28 mouse cellular contexts compared by ENCODE assay signal in genomic region chr5:16113879-16114278, GRCm38 (mm10).
DNase-seq lines count a peak whose midpoint lies in the region; ATAC-seq and TF ChIP-seq lines count a peak whose summit lies in the region.
"Had no signal": no experiment of that assay in that cellular context is flagged by ENCODE, and none has a peak within 500 bp of the region (broad histone marks: within the 10 kb centered on the region; RNA-seq: fewer than 3 reads in every experiment).

No protein-coding gene starts in this region.

- 75% methylated on average over 1 of the region's 1 CpGs for WGBS in forebrain, embryonic 13.5 days
- 78% methylated on average over 1 of the region's 1 CpGs for WGBS in forebrain, embryonic 10.5 days
- WGBS in midbrain, embryonic 11.5 days, result 93% methylated on average over 1 of the region's 1 CpGs
- 74% methylated on average over 1 of the region's 1 CpGs for WGBS in midbrain, postnatal 0 days
- 55% methylated on average over 1 of the region's 1 CpGs for WGBS in forebrain, embryonic 16.5 days

- peak; percentile 77 for ATAC-seq in forebrain, embryonic 13.5 days
- ATAC-seq in frontal cortex, adult (ENCODE audit: low TSS enrichment), result peak; percentile 63
- ATAC-seq in midbrain, embryonic 11.5 days (ENCODE audit: low FRiP score), result no peak
- no peak for ATAC-seq in midbrain, postnatal 0 days (ENCODE audit: low FRiP score)
- peak; percentile 75 for ATAC-seq in forebrain, embryonic 16.5 days
- ATAC-seq in erythroid progenitor cell, adult 5-6 weeks (replicated peaks; ENCODE audit: low FRiP score, poor library complexity, severe bottlenecking), result no peak
- ATAC-seq: activated CD4-positive, CD25-positive, alpha-beta regulatory T cell, adult 4 months; hindbrain, postnatal 0 days; inflammation-experienced regulatory T-cells, adult 6 months; intestine, embryonic 16.5 days had no signal

- no peak for TF ChIP-seq CTCF in midbrain, postnatal 0 days (IDR thresholded peaks at IDR 0.05)

- H3K4me2 ChIP-seq in forebrain, embryonic 13.5 days, result no peak overlapping the region
- no peak overlapping the region for H3K4me2 ChIP-seq in midbrain, embryonic 11.5 days
- H3K4me2 ChIP-seq in midbrain, postnatal 0 days (ENCODE audit: low read depth, low read length, poor library complexity, severe bottlenecking), result no peak overlapping the region
- no peak overlapping the region for H3K4me2 ChIP-seq in forebrain, embryonic 16.5 days (ENCODE audit: low read length)
- H3K4me2 ChIP-seq: embryonic facial prominence, embryonic 12.5 days; embryonic facial prominence, embryonic 15.5 days; heart, embryonic 13.5 days; hindbrain, embryonic 14.5 days had no signal

- no peaks in the 10 kb centered on the region for H3K27me3 ChIP-seq in forebrain, embryonic 13.5 days
- H3K27me3 ChIP-seq in forebrain, embryonic 10.5 days (ENCODE audit: poor library complexity, severe bottlenecking), result no peaks in the 10 kb centered on the region
- H3K27me3 ChIP-seq in midbrain, embryonic 11.5 days (ENCODE audit: control insufficient read depth, insufficient read depth, low read length), result no peaks in the 10 kb centered on the region
- H3K27me3 ChIP-seq in midbrain, postnatal 0 days (ENCODE audit: insufficient read depth, low read length), result no peaks in the 10 kb centered on the region
- H3K27me3 ChIP-seq in forebrain, embryonic 16.5 days (replicated peaks; ENCODE audit: control insufficient read depth, insufficient read depth, low read length), result no peaks in the 10 kb centered on the region
- H3K27me3 ChIP-seq: embryonic facial prominence, embryonic 12.5 days; embryonic facial prominence, embryonic 15.5 days; heart, embryonic 13.5 days had no signal

- DNase-seq in forebrain, embryonic 10.5 days (ENCODE audit: extremely low spot score, low spot score), result no peak
- DNase-seq in frontal cortex, postnatal 36 days (ENCODE audit: low spot score in 2 of 2), result no peak
- peak; percentile 80 for DNase-seq in midbrain, embryonic 11.5 days (ENCODE audit: low spot score, missing footprints)
- DNase-seq in midbrain, postnatal 0 days (ENCODE audit: low spot score), result no peak
- DNase-seq: adrenal gland, adult 8-10 months; adrenal gland, postnatal 25 days; cerebellum, adult 11 months; cerebellum, adult 2 months; cerebellum, adult 9-11 months; cerebellum, postnatal 25 days; gastrocnemius, postnatal 10 days; gastrocnemius, postnatal 36 days; heart, adult 2 months; heart, postnatal 14 days; heart, postnatal 4 days had no signal

- H3K4me1 ChIP-seq in forebrain, embryonic 13.5 days, result peaks cover 19% of the 10 kb centered on the region
- peaks cover 10% of the 10 kb centered on the region for H3K4me1 ChIP-seq in forebrain, embryonic 10.5 days
- peaks cover 2% of the 10 kb centered on the region; the same call in 1 of the 2 replicates for H3K4me1 ChIP-seq in midbrain, embryonic 11.5 days (ENCODE audit: control insufficient read depth, insufficient read depth, low read length)
- H3K4me1 ChIP-seq in midbrain, postnatal 0 days (ENCODE audit: insufficient read depth, low read length), result no peaks in the 10 kb centered on the region
- peaks cover 15% of the 10 kb centered on the region for H3K4me1 ChIP-seq in forebrain, embryonic 16.5 days (replicated peaks; ENCODE audit: control insufficient read depth, insufficient read depth, low read length)
- H3K4me1 ChIP-seq: embryonic facial prominence, embryonic 12.5 days; embryonic facial prominence, embryonic 15.5 days; heart, embryonic 10.5 days; heart, embryonic 13.5 days had no signal

- no peak overlapping the region for H3K9ac ChIP-seq in forebrain, embryonic 13.5 days
- H3K9ac ChIP-seq in midbrain, embryonic 11.5 days (ENCODE audit: low read length), result no peak overlapping the region
- no peak overlapping the region for H3K9ac ChIP-seq in midbrain, postnatal 0 days (replicated peaks; ENCODE audit: low read length, poor library complexity, severe bottlenecking)
- no peak overlapping the region for H3K9ac ChIP-seq in forebrain, embryonic 16.5 days (replicated peaks; ENCODE audit: low read depth, low read length)
- H3K9ac ChIP-seq: embryonic facial prominence, embryonic 12.5 days; embryonic facial prominence, embryonic 15.5 days; heart, embryonic 13.5 days; hindbrain, embryonic 14.5 days had no signal

- no peak overlapping the region for H3K4me3 ChIP-seq in forebrain, embryonic 13.5 days
- no peak overlapping the region for H3K4me3 ChIP-seq in forebrain, embryonic 10.5 days
- H3K4me3 ChIP-seq in midbrain, embryonic 11.5 days (ENCODE audit: low read depth, low read length), result no peak overlapping the region
- no peak overlapping the region for H3K4me3 ChIP-seq in midbrain, postnatal 0 days (ENCODE audit: low read depth, low read length)
- no peak overlapping the region for H3K4me3 ChIP-seq in forebrain, embryonic 16.5 days (replicated peaks; ENCODE audit: low read length)
- H3K4me3 ChIP-seq: embryonic facial prominence, embryonic 12.5 days; embryonic facial prominence, embryonic 15.5 days; heart, adult 2 months; heart, embryonic 10.5 days; heart, embryonic 13.5 days had no signal

- H3K9me3 ChIP-seq in forebrain, embryonic 13.5 days (replicated peaks), result no peaks in the 10 kb centered on the region
- no peaks in the 10 kb centered on the region for H3K9me3 ChIP-seq in forebrain, embryonic 10.5 days
- H3K9me3 ChIP-seq in midbrain, embryonic 11.5 days (ENCODE audit: control insufficient read depth, low read length), result no peaks in the 10 kb centered on the region
- no peaks in the 10 kb centered on the region for H3K9me3 ChIP-seq in midbrain, postnatal 0 days (ENCODE audit: low read length)
- H3K9me3 ChIP-seq in forebrain, embryonic 16.5 days (ENCODE audit: control insufficient read depth, low read length), result no peaks in the 10 kb centered on the region
- H3K9me3 ChIP-seq: embryonic facial prominence, embryonic 12.5 days; embryonic facial prominence, embryonic 15.5 days; heart, embryonic 10.5 days; heart, embryonic 13.5 days had no signal

- H3K27ac ChIP-seq in forebrain, embryonic 13.5 days, result peak overlapping the region; percentile 11; the same call in 1 of the 2 replicates
- no peak overlapping the region for H3K27ac ChIP-seq in forebrain, embryonic 10.5 days
- no peak overlapping the region for H3K27ac ChIP-seq in midbrain, embryonic 11.5 days (ENCODE audit: low read depth, low read length)
- H3K27ac ChIP-seq in midbrain, postnatal 0 days (ENCODE audit: low read depth, low read length), result no peak overlapping the region
- H3K27ac ChIP-seq in forebrain, embryonic 16.5 days (ENCODE audit: low read length), result peak overlapping the region; percentile 72
- H3K27ac ChIP-seq: embryonic facial prominence, embryonic 12.5 days; embryonic facial prominence, embryonic 15.5 days; heart, adult 2 months; heart, embryonic 10.5 days; heart, embryonic 13.5 days; hindbrain, embryonic 14.5 days; hindbrain, postnatal 0 days had no signal

- H3K36me3 ChIP-seq in forebrain, embryonic 13.5 days (ENCODE audit: poor library complexity, severe bottlenecking), result no peaks in the 10 kb centered on the region
- H3K36me3 ChIP-seq in forebrain, embryonic 10.5 days (replicated peaks), result no peaks in the 10 kb centered on the region
- H3K36me3 ChIP-seq in midbrain, embryonic 11.5 days (ENCODE audit: control insufficient read depth, insufficient read depth, low read length), result no peaks in the 10 kb centered on the region
- H3K36me3 ChIP-seq in midbrain, postnatal 0 days (ENCODE audit: insufficient read depth, low read length), result no peaks in the 10 kb centered on the region
- H3K36me3 ChIP-seq in forebrain, embryonic 16.5 days (ENCODE audit: control insufficient read depth, insufficient read depth), result no peaks in the 10 kb centered on the region
- H3K36me3 ChIP-seq: embryonic facial prominence, embryonic 12.5 days; embryonic facial prominence, embryonic 15.5 days; heart, embryonic 10.5 days; heart, embryonic 13.5 days had no signal

Comparison
In these comparisons a context has a peak if more than half of its experiments do, and no peak if none do; other contexts are left out.
1. H3K27ac ChIP-seq: peak in forebrain, embryonic 13.5 days (single experiment) and forebrain, embryonic 16.5 days (single experiment); none in forebrain, embryonic 10.5 days (single experiment), midbrain, embryonic 11.5 days (single experiment) and midbrain, postnatal 0 days (single experiment).
2. ATAC-seq: peak in forebrain, embryonic 13.5 days (single experiment), frontal cortex, adult (single experiment) and forebrain, embryonic 16.5 days (single experiment); none in midbrain, embryonic 11.5 days (single experiment), midbrain, postnatal 0 days (single experiment) and erythroid progenitor cell, adult 5-6 weeks (single experiment).